Mouse (Mus musculus) gastrocnemius, postnatal 4 days (tissue): ENCODE measurements around the gene Erh. TPM values are rescaled to one million over a fixed set of nuclear protein-coding genes. Genes with fewer than 3 reads are reported as not detected.

Experiments used
- DNase-seq, 2 experiments: peaks; one replicate each; pipeline ENCODE4 v3.0.0; 2021 to 2022; ENCODE audit warnings: low spot score in 2 of 2, mixed read lengths in 2 of 2
- total RNA-seq, 2 experiments: library from RNA; stranded (reverse); gene quantifications; 2 replicates each; pipeline ENCODE4 v1.2.3; 2021

Gene Erh
- total RNA-seq, 2 experiments from 2014 or later = 57.7 to 61.6 TPM

DNA sequence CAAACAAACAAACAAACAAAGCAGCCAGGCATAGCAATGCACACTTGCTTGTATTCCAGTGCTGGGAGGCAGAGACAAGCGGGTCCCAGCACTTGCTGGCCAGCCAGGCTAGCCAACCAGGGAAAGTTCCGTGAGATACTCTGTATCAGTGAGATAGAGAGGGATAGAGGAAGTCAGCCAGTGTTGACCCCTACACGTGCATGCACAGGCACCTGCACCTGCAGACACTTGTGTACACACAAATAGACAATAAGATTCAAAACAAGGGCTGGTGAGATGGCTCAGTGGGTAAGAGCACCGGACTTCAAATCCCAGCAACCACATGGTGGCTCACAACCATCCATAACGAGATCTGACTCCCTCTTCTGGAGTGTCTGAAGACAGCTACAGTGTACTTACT, 23.6 kb downstream of the Erh start:
- no peak for DNase-seq

DNA sequence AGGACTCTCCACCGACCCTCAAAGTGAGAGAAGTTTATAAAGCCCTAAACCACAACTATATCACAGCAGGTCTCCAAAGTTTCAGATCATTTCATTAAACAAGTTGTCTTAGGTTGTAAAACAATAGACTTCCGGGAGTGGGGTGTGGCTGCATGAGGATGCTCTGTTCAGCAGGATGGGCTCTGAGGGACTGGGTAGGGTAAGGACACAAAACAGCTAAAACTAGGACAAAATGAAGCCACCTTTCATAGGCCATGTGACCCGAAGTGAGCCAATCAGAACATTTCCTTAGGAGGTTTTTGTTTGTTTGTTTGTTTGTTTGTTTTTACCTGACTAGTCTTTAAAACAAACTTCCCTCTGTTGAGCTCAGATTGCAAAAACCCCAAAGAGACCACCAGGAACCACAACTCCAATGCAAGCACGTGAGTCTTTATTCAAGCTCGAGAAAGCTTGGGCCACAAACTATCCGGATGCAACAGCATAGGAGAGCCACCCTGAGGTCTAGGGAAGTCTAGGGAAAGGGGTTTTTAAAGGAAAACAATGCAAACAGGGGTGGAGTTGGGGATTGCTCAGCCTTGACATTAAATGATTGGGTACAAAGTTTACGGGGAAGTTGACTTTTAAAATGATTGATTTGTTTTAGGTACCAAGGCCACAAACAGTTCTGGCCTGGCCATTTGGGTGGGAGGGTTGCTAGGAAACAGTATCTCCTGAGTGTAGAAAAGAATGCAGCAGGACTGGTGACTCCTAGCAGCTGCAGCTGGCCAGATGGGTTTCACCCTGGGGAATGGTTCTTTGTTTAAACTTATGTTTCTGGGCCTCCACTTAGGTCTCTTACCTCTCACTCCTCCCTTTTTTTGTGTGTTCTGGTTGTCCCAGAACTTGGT, 28.5 kb downstream of the Erh start:
- no peak for DNase-seq

DNA sequence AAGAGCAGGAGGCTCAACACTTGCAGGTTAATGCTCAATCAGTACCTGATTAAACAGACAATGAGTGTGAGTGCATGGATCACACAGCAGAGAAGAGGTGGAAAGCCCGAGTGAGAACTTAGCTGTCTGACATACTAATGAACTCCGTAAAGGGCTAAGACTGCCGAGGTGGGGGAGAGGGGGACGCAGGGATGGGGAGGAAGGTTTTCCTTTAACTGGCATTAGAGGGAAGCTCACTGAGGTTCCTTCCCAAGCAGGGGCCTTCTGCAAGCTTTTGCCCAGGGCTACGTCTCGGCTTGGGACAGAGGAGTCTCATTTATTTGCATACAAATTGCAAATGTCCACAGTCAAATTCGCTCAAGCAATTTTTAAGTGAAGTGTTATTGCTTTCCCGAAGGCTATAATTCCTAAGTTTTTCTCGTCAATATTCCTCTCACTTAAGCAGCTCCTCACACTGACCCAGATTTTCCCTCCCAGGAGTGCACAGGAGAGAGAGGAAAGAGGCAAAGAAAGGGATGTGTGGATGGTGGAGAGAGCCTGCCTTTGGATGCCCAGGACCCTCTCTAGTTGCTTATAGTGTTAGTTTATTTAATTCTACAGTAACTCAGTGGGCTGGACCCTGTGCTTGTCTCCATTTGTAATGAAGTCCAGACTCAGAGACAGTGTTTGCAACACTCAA, 31.9 kb downstream of the Erh start:
- no peak for DNase-seq

DNA sequence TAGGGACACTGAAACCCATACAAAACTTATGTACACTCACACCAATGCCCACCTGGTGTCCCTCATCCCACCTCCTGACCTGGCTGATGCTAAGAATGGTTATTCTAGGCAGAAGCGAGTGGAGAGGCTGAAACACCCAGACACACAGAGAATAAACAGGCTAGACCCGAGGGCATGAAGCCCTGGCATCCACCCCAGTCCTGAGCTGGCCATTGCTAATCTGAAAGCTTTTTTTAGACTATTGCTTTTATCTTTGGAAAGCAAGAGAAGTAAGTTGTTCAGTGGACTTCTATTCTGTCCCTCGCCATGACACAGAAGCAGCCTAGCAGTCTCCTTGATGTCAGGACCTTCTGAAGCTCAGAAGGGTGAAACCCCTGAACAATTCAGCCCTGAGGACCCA, 34.2 kb downstream of the Erh start:
- DNase-seq = no peak

DNA sequence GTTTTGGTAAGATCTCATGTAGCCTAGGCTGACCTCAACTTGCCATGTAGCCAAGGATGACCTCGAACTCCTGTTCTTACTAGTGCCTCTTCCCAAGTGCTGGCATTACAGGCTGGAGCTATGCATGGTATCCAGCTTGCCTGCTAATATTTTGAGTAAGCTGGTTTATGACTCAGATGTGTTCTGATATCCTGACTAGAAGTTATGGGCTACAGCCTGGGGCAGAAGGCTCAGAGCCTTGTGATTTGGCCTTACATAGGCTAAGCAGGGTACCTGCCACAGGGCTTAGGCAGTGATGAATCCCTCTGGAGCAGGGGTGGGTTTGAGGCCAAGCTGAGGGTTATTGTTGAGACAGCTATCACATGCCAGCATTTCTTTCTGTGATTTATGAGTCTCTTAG, 35.6 kb downstream of the Erh start:
- no peak for DNase-seq

DNA sequence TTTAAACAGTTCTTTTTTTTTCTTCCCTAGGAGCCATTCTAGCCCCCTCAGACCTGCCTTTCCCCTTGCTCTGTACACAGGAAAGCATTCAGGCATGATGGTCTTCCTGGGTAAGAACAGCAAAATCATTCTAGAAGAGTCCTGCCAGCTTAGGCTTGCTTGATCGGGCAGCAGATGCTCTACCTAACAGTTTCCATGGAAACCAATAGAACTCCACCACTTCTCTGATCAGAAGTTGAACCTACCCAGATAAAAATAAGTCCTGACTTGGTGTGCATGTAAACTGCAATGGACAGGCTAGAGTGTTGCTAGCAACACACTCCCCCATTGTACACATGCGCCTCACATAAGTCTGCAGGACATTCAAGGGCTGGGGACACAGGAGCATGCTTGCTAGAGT, 39.9 kb downstream of the Erh start:
- no peak for DNase-seq

DNA sequence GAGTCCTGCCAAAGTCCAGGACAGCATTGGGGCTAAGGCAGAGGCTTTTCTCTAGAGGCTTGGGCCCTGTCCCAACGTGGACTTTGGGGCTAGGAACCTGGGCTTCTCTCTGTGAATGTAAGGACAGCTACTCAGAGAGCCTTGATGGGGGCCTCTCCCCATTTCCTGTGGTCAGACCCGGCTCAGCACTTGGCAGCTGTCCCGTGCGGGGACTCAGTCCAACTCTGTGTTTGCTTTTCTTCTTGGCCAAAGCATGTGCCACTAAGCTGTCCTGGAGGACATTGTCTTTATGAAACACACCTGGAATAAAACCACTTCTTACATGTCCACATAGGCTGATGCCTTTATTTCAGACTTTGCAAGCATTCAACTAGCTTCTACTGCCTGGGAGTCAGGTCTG, 40.6 kb downstream of the Erh start:
- DNase-seq = peak; percentile 39 to 50

DNA sequence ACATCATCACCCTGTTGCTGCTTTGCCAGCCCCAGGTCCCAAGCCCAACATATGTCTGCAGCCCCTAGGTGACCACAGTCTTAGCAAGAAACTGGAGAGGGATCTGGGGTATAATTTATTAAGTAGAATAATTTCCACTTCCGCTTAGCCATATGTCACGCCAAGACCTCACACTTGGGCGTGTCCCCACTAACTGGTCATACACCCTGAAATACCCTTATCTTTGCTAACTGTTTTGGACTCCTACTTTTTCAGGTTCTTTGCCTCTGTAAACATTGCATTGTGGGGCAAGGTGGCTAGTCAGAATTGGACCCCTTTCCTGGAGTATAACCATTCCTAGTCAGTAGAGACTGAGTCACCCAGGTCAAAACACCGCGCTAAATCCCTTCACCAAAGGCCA, 41.7 kb downstream of the Erh start:
- DNase-seq = no peak

DNA sequence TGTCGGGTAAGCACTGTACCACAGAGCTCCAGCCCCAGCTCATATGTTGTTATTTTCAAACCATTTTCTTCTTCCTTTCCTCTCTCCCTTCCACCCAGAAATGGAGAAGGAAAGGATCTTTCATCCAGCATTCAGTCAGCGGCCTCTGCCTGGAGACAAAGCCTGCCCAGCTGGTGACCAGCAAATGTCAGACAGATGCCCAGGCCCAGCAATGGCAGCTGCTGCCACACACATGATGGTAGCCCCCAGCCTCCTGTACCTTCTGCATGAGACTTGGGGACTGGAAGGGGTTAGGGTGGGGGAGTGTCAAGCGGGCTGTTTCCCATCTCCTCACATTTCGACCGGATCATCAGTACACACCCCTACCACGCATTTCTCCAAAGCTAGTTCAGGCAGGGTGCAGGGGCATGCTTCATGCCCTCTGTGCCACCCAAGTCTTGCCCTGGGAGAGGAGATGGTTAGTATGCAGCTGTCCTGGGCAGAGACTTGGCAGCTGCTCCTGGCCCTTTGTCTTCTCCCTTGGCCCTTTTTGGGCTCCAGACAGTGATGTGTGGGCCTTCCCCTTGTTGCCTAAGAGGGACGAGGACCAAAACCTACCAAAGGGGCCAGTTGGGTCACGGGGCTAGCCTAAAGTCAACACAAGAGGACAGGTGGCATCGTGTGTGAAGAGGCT, 42.4 kb downstream of the Erh start:
- DNase-seq = no peak

DNA sequence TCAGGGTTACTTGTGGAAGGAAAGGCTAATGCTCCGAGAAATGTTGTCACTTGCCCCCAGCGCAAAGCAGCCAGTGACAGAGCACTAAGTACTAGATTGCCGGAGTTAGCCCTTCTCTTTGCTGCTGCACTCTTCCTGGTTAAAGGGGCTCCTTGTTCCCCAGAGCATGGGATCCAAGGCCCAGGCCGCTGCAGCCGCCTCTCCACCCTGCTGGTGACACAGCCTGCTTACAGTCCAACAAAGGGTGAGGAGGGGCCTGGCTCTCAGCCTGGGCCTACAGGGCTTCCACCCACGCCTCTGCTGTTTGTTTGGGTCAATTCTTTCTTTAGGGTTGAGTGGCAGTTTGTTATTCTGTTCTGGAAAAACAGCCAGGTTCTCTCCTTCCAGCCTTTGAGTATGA, 45.4 kb downstream of the Erh start:
- peak in 1 of 2 experiments; percentile 61 for DNase-seq

DNA sequence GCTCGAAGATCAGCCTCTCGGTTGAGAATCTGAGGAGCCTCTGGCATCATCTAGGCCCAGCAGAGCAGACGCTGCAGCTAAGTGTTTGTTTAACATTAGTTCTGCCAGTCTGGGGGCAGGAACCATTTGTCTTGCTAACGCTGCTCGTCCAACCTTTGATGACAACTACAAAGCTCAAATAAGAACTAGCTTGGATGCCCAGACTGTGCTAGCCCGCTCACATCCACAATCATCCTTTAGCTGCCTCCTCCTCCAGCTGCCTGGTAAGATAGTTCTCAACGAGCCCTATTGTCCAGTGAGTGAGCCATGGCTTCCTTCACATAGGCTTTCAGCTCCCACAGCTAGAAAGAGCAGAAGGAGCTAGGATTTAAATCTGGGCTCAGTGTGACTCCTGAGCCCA, 45.9 kb downstream of the Erh start:
- DNase-seq = no peak

DNA sequence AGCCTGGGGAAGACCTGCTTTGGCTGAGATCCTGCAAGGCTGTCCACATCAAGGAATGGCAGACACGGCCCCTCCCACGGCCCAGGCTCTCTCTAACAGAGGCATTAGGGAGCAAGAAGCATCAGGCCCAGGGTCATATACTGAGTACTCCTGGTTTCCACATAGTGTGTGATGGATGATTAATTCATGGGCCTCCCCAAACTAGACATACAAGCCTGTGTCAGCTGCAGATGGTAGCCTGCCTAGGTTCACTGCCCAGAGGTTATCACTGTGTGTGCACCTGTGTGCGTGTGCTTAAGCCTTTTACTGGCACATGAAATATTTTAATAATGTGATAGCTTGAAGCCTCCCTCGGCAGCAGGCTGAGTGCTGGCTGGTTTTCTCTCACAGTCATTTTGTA, 48.2 kb downstream of the Erh start:
- no peak for DNase-seq

DNA sequence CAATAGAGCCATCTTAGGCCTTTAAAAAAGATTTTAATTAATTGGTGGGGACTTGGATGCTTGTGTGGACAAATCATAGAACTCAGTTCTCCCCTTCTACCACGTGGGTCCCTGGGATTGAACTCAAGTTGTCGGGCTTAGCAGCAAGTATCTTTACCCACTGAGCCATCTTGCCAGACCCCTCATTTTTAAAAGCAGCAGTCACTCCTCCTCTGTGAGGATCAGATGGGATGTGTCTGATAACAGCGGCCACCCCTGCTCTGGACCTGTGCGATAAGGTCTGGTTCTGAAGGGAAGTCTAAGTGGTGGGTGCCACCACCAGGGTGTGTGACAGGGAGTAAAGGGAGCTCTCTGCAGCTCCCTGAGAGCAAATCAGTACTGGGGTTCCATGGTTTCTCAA, 48.6 kb downstream of the Erh start:
- no peak for DNase-seq

DNA sequence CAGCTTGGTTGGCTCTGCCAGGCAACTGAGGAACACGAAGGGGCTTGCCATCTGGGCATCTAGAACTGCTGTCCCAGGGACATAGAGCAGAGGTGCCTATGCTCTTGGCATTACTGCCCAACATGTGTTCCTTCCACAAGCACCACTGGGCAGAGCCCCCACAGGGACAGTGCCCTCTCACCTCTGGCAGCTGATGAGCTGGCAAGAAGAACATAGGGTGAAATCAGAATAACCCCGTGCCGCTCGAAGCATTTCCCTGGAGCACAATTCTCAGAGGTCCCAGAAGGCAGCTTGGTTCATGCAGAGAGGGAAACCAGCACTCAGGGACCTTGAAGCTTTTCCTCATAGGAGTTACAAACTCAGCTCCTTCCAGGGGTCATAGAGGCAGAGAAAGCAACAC, 49.4 kb downstream of the Erh start:
- DNase-seq = no peak

DNA sequence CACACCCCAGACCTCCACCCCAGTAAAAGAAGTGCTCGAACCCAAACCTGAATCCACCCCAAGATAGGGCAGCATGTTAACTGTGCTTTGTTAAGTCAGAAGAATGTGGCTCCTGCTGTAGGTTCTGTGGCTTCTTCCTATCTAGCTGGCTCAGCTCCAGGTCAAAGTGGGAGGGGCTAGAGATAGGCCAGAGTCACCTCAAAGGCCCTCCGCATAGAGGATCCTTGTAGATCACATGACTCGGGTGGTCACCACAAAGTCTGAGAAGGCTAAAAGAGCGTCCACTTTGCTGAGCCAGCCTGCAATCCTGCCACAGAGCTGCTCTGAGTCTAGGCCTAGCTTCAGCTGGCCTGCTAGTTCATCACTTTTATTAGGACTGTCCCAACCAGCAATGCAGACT, 50.0 kb downstream of the Erh start:
- no peak for DNase-seq

DNA sequence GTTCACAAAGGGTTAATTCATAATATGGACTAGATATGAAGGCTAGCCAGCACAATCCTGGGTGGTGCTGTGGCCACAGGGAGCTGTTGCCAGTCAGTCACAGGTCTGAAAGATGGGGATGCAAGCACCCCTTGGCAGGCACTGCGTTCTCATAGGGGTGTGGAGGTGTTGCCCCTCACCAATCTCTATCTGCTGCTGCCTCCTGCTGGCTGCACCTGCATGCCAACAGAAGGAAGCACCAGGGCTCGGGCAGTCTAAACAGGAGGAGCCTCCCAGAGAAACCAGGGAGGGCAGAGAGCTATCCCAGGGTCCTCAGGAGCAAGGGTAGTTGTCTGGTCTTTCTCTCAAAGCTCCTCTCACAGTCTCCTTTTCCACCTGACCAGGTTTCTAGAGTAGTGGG, 59.2 kb downstream of the Erh start:
- DNase-seq = no peak

Other genes with a start within 250 kb of the Erh start
- 10 to 100 TPM; 33.5 to 39.1 TPM for gene Dcaf5, start 207.7 kb downstream of the Erh start, total RNA-seq
- gene Exd2, start 181.2 kb downstream of the Erh start, total RNA-seq = 10 to 100 TPM; 32.8 to 36.6 TPM
- gene Galnt16, start 126.1 kb downstream of the Erh start, total RNA-seq = 10 to 100 TPM; 41.7 to 43.6 TPM
- gene Slc39a9, start 458 bp downstream of the Erh start, total RNA-seq = 10 to 100 TPM; 21.2 to 22.6 TPM
- under 1 TPM; 0.21 to 0.78 TPM for gene Plekhd1, start 48.2 kb upstream of the Erh start, total RNA-seq
- under 1 TPM; 0.12 to 0.13 TPM for gene Ccdc177, start 116.3 kb upstream of the Erh start, total RNA-seq
- 10 to 100 TPM; 32.4 to 32.5 TPM for gene Susd6, start 146.2 kb upstream of the Erh start, total RNA-seq